Mouse (Mus musculus) G1E (cell line): ENCODE results near the gene Sidt1. TPM values are rescaled to one million over a fixed set of nuclear protein-coding genes. Genes with fewer than 3 reads are reported as not detected.

Experiments used
- ATAC-seq: 2 replicates; pipeline ENCODE4 v1.8.0; 2016; ENCODE audit warnings: mild to moderate bottlenecking; ENCODE audit not compliant: insufficient number of reproducible peaks, poor library complexity, low FRiP score, severe bottlenecking; ENCODE audit errors: extremely low read depth
- DNase-seq: peaks from one replicate; pipeline ENCODE4 v3.0.0; 2012; ENCODE audit warnings: low spot score
- H3K27me3 ChIP-seq: 2 replicates; pipeline ENCODE4 v1.6.1; 2012; ENCODE audit warnings: mild to moderate bottlenecking, low read length, inconsistent platforms; ENCODE audit not compliant: insufficient read depth
- H3K36me3 ChIP-seq: replicated peaks from 2 replicates; pipeline ENCODE3; 2012; ENCODE audit warnings: mild to moderate bottlenecking, inconsistent platforms
- H3K4me1 ChIP-seq: 2 replicates; pipeline ENCODE4 v1.6.1; 2012; ENCODE audit warnings: low read depth, low read length, inconsistent platforms, mixed read lengths; ENCODE audit not compliant: insufficient read depth
- H3K4me3 ChIP-seq: 2 replicates; pipeline ENCODE4 v1.5.1; 2012; ENCODE audit warnings: low read depth, mild to moderate bottlenecking, inconsistent platforms, low read length, moderate library complexity, mixed read lengths
- H3K9me3 ChIP-seq: replicated peaks from 2 replicates; pipeline ENCODE4 v1.6.1; 2012; ENCODE audit warnings: inconsistent platforms
- CTCF ChIP-seq: IDR thresholded peaks from 2 replicates; pipeline ENCODE4 v1.5.1; 2012; ENCODE audit warnings: low read depth, low read length, inconsistent platforms, mixed read lengths
- GATA1 ChIP-seq: IDR thresholded peaks from 2 replicates; pipeline ENCODE4 v1.6.1; 2012; ENCODE audit warnings: borderline replicate concordance, low read length, inconsistent platforms, mixed read lengths
- GATA2 ChIP-seq: IDR thresholded peaks from 2 replicates; pipeline ENCODE4 v1.6.1; 2012; ENCODE audit warnings: low read depth, low read length, inconsistent platforms, borderline replicate concordance
- POLR2AphosphoS5 ChIP-seq: IDR thresholded peaks from 2 replicates; pipeline ENCODE4 v1.6.1; 2012; ENCODE audit warnings: low read depth, low read length, inconsistent platforms; ENCODE audit not compliant: insufficient replicate concordance
- TAL1 ChIP-seq: conservative IDR thresholded peaks from 2 replicates; pipeline ENCODE4 v1.6.1; 2012; ENCODE audit warnings: low read depth, low read length, inconsistent platforms, mixed read lengths
- polyA plus RNA-seq: library from polyadenylated mRNA; stranded (reverse); fragments of >175 nt; gene quantifications from 2 replicates; pipeline ENCODE4 v1.2.3, GENCODE M21; 2012
- total RNA-seq, 2 experiments: library from RNA; stranded (forward) in 1 of 2; stranded (reverse) in 1 of 2; fragments of 200-1000 nt in 1 of 2; fragments of >200 nt in 1 of 2; fragmentation: Nextera tagmentation in 1 of 2; gene quantifications; 2 replicates each; pipeline ENCODE4 v1.2.3; 2014 to 2017

Gene Sidt1
- total and polyA plus RNA-seq, 3 experiments: 1.1 TPM; not detected in 2

- TF ChIP-seq TAL1: no peak
- TF ChIP-seq GATA2: no peak
- no peak for TF ChIP-seq CTCF
- no peak for TF ChIP-seq GATA1
- no peak for TF ChIP-seq POLR2AphosphoS5
- H3K27me3 ChIP-seq: peaks cover 12% of the 10 kb centered on the region
- DNase-seq (no peak), ATAC-seq (no peak)
- no peaks in the 10 kb centered on the region for H3K36me3 ChIP-seq
- H3K4me3 ChIP-seq: no peak overlapping the region
- H3K4me1 ChIP-seq: no peaks in the 10 kb centered on the region
- H3K9me3 ChIP-seq: no peaks in the 10 kb centered on the region
Observed at GRCm38 (mm10) chr16:44280806-44281205, 52.2 kb downstream of the Sidt1 start.

- H3K4me3 ChIP-seq: no peak overlapping the region
- H3K27me3 ChIP-seq: peaks cover 13% of the 10 kb centered on the region; the same call in 1 of the 2 replicates
- no peaks in the 10 kb centered on the region for H3K4me1 ChIP-seq
- TF ChIP-seq POLR2AphosphoS5 (no peak), TAL1 (no peak), CTCF (no peak), GATA1 (no peak), GATA2 (no peak)
- ATAC-seq (no peak), DNase-seq (no peak)
- no peaks in the 10 kb centered on the region for H3K9me3 ChIP-seq
- H3K36me3 ChIP-seq: no peaks in the 10 kb centered on the region
Observed at GRCm38 (mm10) chr16:44277212-44277611, 55.8 kb downstream of the Sidt1 start.

GRCm38 (mm10) chr16:44271371-44272038 is 61.5 kb downstream of the Sidt1 start:
- DNase-seq (no peak), ATAC-seq (no peak)
- Histone ChIP-seq H3K36me3 (no peaks in the 10 kb centered on the region), H3K4me1 (no peaks in the 10 kb centered on the region), H3K9me3 (no peaks in the 10 kb centered on the region), H3K27me3 (peaks cover 25% of the 10 kb centered on the region; the same call in 1 of the 2 replicates), H3K4me3 (no peak overlapping the region)
- TF ChIP-seq POLR2AphosphoS5: no peak
- TF ChIP-seq TAL1: no peak
- TF ChIP-seq CTCF: no peak
- TF ChIP-seq GATA1: no peak
- no peak for TF ChIP-seq GATA2

GRCm38 (mm10) chr16:44270606-44271005 is 62.4 kb downstream of the Sidt1 start:
- no peak for TF ChIP-seq POLR2AphosphoS5
- peaks cover 19% of the 10 kb centered on the region; the same call in 1 of the 2 replicates for H3K27me3 ChIP-seq
- ATAC-seq: no peak
- H3K4me1 ChIP-seq: no peaks in the 10 kb centered on the region
- no peak for DNase-seq
- H3K4me3 ChIP-seq: no peak overlapping the region
- H3K36me3 ChIP-seq: no peaks in the 10 kb centered on the region
- H3K9me3 ChIP-seq: no peaks in the 10 kb centered on the region

- Histone ChIP-seq H3K4me1 (no peaks in the 10 kb centered on the region), H3K9me3 (no peaks in the 10 kb centered on the region), H3K4me3 (no peak overlapping the region), H3K27me3 (peaks cover 17% of the 10 kb centered on the region; the same call in 1 of the 2 replicates), H3K36me3 (no peaks in the 10 kb centered on the region)
- DNase-seq (no peak), ATAC-seq (no peak)
- TF ChIP-seq GATA1 (no peak), CTCF (no peak), GATA2 (no peak), POLR2AphosphoS5 (no peak)
Observed at GRCm38 (mm10) chr16:44269578-44269977, 63.4 kb downstream of the Sidt1 start.

GRCm38 (mm10) chr16:44268541-44269215 is 64.3 kb downstream of the Sidt1 start:
- no peaks in the 10 kb centered on the region for H3K36me3 ChIP-seq
- H3K9me3 ChIP-seq: no peaks in the 10 kb centered on the region
- no peaks in the 10 kb centered on the region for H3K4me1 ChIP-seq
- ATAC-seq (no peak), DNase-seq (no peak)
- H3K27me3 ChIP-seq: peaks cover 17% of the 10 kb centered on the region; the same call in 1 of the 2 replicates
- no peak overlapping the region for H3K4me3 ChIP-seq
- TF ChIP-seq GATA2 (no peak), POLR2AphosphoS5 (no peak)

GRCm38 (mm10) chr16:44265562-44265961 is 67.4 kb downstream of the Sidt1 start:
- no peaks in the 10 kb centered on the region for H3K36me3 ChIP-seq
- H3K4me1 ChIP-seq: no peaks in the 10 kb centered on the region
- no peaks in the 10 kb centered on the region for H3K9me3 ChIP-seq
- DNase-seq (no peak), ATAC-seq (no peak)
- TF ChIP-seq CTCF (no peak), GATA1 (no peak), TAL1 (no peak), GATA2 (no peak), POLR2AphosphoS5 (no peak)
- H3K27me3 ChIP-seq: peaks cover 17% of the 10 kb centered on the region; the same call in 1 of the 2 replicates
- H3K4me3 ChIP-seq: no peak overlapping the region
